Mouse (Mus musculus) layer of hippocampus, adult 2 months (tissue): ENCODE measurements around the gene Flvcr1. TPM values are rescaled to one million over a fixed set of nuclear protein-coding genes. Genes with fewer than 3 reads are reported as not detected.
A peak's percentile ranks its signal among the peaks of the same experiment; 100 is the strongest.

Source experiments
- DNase-seq, 2 experiments: peaks; one replicate each; pipeline ENCODE4 v3.0.0; 2022; ENCODE audit warnings: low spot score in 2 of 2
- H3K27ac ChIP-seq: fragments of 200-600 bp; 2 replicates; pipeline ENCODE4 v1.8.1; 2022
- H3K4me3 ChIP-seq: fragments of 200-600 bp; 2 replicates; pipeline ENCODE4 v1.8.1; 2022; ENCODE audit warnings: mild to moderate bottlenecking
- CTCF ChIP-seq: fragments of 200-600 bp; conservative IDR thresholded peaks from 2 replicates; pipeline ENCODE4 v1.8.1; 2022; ENCODE audit warnings: antibody characterized with exemption, mild to moderate bottlenecking, moderate library complexity
- total RNA-seq, 2 experiments: library from RNA; stranded (reverse); gene quantifications; 2 replicates each; pipeline ENCODE4 v1.2.3; 2021

Gene Flvcr1
- total RNA-seq, 2 experiments from 2014 or later: 16.9 to 18.9 TPM

GRCm38 (mm10) chr1:190995548-190995947 is 30.4 kb downstream of the Flvcr1 start:
- Histone ChIP-seq H3K4me3 (no peak overlapping the region), H3K27ac (no peak overlapping the region)
- DNase-seq: peak in 1 of 2 experiments; percentile 43
- no peak for TF ChIP-seq CTCF

GRCm38 (mm10) chr1:190989437-190990082 is 36.4 kb downstream of the Flvcr1 start:
- DNase-seq: no peak
- Histone ChIP-seq H3K4me3 (no peak overlapping the region), H3K27ac (no peak overlapping the region)
- peak; percentile 58 for TF ChIP-seq CTCF

- no peak overlapping the region for H3K4me3 ChIP-seq
- no peak overlapping the region for H3K27ac ChIP-seq
- no peak for TF ChIP-seq CTCF
- no peak for DNase-seq
These were observed 44.5 kb downstream of the Flvcr1 start for GRCm38 (mm10) chr1:190981412-190981811.

- no peak for DNase-seq
- no peak overlapping the region for H3K4me3 ChIP-seq
- TF ChIP-seq CTCF: no peak
- H3K27ac ChIP-seq: no peak overlapping the region
These were observed 45.5 kb downstream of the Flvcr1 start for GRCm38 (mm10) chr1:190980470-190980869.

GRCm38 (mm10) chr1:190979100-190979563 is 46.8 kb downstream of the Flvcr1 start, which contains the start of gene Vash2:
Gene Vash2 (minus strand): TSS chr1:190979296.
- no peak within 1 kb of the TSS for H3K27ac ChIP-seq
- TF ChIP-seq CTCF: no peak
- peak within 1 kb of the TSS; percentile 55 for H3K4me3 ChIP-seq
- DNase-seq: peak; percentile 59 to 68

GRCm38 (mm10) chr1:190978511-190979073 is 47.4 kb downstream of the Flvcr1 start:
- no peak for TF ChIP-seq CTCF
- peak overlapping the region; percentile 55 for H3K4me3 ChIP-seq
- peak in 1 of 2 experiments; percentile 13 for DNase-seq
- H3K27ac ChIP-seq: no peak overlapping the region

- H3K27ac ChIP-seq: no peak overlapping the region
These were observed 48.0 kb downstream of the Flvcr1 start for GRCm38 (mm10) chr1:190978001-190978400.

GRCm38 (mm10) chr1:190976887-190977573 is 48.9 kb downstream of the Flvcr1 start:
- Histone ChIP-seq H3K27ac (no peak overlapping the region), H3K4me3 (no peak overlapping the region)
- TF ChIP-seq CTCF: no peak
- no peak for DNase-seq

More at GRCm38 (mm10) chr1:190978001-190978400, 48.0 kb downstream of the Flvcr1 start:
- no peak for DNase-seq
- peak overlapping the region; percentile 55 for H3K4me3 ChIP-seq
- TF ChIP-seq CTCF: no peak

- no peak overlapping the region for H3K4me3 ChIP-seq
- DNase-seq: no peak
- TF ChIP-seq CTCF: no peak
- no peak overlapping the region for H3K27ac ChIP-seq
These were observed 51.1 kb downstream of the Flvcr1 start for GRCm38 (mm10) chr1:190974833-190975232.

- Histone ChIP-seq H3K4me3 (no peak overlapping the region), H3K27ac (no peak overlapping the region)
- no peak for DNase-seq
- no peak for TF ChIP-seq CTCF
These were observed 51.8 kb downstream of the Flvcr1 start for GRCm38 (mm10) chr1:190974191-190974590.

GRCm38 (mm10) chr1:190972612-190973192 is 53.3 kb downstream of the Flvcr1 start:
- no peak overlapping the region for H3K27ac ChIP-seq
- H3K4me3 ChIP-seq: no peak overlapping the region
- TF ChIP-seq CTCF: no peak
- DNase-seq: no peak

- H3K27ac ChIP-seq: peak overlapping the region; percentile 46; the same call in 1 of the 2 replicates
- DNase-seq: peak in 1 of 2 experiments; percentile 28
These were observed 54.0 kb downstream of the Flvcr1 start for GRCm38 (mm10) chr1:190971708-190972610.

More at GRCm38 (mm10) chr1:190971708-190972610, 54.0 kb downstream of the Flvcr1 start:
- no peak overlapping the region for H3K4me3 ChIP-seq
- TF ChIP-seq CTCF: no peak
